Mouse (Mus musculus): Measurements from ENCODE around the gene Tmem98.

Gene Tmem98

GRCm38 (mm10) chr11:80809993-80810821, at the start of gene Tmem98:
Gene Tmem98 (plus strand): TSS chr11:80810175.
- DNase-seq (ENCODE audit: low spot score), result no peak

DNA sequence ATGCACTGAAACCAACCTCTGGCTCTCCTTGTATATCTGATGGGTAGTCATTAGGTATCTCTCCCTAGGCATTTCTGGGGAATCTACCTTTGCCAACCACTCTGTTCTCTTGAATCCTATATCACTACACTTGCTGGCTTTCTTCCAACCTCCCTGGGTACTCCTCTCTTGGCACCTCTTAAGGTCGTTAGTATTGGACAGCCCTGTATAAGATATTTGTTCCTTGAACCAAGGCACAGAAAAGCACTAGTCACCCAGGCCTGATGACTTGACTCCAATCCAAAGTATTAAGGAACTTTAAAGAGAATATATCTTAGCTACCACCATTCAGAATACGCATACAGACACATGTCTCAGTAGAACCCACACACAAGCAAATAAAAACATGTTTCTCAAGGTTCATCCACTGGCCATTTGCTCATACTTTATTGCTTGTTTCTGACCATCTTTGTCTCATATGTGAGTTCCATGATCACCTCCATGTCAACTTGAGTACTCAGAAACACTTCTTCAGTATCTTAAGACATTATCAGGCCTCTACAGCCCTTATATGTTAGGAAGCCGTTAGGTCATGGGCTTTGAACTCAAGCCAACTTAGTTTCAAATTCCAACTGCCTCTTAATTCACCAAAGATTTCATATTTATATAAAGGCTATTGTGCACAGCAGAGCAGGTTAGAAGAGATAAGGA, 48.5 kb upstream of the Tmem98 start:
- DNase-seq (ENCODE audit: low spot score), result no peak

DNA sequence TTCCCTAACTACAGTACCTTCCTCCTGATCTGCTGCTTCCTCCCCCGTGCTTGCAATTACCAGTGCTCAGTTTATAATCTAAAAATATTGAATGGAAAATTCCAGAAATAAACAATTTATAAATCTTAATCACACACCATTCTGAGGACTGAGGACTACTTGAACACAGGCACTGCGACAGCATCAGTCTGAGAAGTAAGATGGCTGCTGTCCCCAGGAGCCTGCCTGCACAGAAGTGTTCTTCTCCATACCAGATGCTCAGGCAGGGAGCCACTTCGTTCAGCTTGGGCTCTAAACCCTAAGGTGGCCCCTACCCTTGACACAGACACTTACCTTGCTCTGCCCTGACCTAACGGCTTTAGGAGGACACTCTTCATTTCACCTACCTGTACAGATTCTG, 47.9 kb upstream of the Tmem98 start:
- DNase-seq (ENCODE audit: low spot score), result no peak

DNA sequence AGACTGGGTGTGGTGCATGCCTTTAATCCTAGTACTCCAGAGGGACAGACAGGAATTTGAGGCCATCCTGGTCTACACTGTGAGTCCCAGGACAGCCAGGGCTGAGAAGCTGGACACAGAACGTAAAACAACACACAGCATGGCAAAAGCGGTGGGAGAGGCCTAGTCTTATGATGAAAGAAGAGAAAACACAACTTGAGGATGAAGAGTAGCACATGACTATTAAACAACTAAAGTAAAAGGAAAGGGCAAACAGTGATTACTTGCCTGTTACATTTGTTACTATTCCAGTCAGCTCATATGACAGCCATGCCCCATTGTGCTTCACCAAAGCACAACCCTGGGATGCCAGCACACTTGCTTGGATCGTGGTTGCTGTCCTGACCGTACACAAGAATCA, 43.9 kb upstream of the Tmem98 start:
- DNase-seq (ENCODE audit: low spot score), result no peak

GRCm38 (mm10) chr11:80766472-80767319, 43.3 kb upstream of the Tmem98 start:
- no peak for DNase-seq (ENCODE audit: low spot score)

DNA sequence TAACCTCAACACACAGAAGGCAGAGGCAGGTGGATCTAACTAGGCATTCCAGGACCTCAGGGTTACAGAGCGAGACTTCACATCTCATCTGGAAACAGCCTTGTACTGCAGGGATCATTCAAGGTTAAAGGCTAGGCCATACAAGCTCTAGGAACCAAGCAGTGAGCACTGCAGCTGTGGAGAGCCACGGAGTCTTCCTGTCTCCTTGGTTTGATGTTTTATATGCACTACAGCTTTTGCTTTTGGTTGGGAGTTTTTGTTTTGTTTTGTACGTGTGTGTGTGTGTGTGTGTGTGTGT, 42.7 kb upstream of the Tmem98 start:
- DNase-seq (ENCODE audit: low spot score), result no peak

GRCm38 (mm10) chr11:80771186-80771585, 38.8 kb upstream of the Tmem98 start:
- DNase-seq (ENCODE audit: low spot score), result no peak

DNA sequence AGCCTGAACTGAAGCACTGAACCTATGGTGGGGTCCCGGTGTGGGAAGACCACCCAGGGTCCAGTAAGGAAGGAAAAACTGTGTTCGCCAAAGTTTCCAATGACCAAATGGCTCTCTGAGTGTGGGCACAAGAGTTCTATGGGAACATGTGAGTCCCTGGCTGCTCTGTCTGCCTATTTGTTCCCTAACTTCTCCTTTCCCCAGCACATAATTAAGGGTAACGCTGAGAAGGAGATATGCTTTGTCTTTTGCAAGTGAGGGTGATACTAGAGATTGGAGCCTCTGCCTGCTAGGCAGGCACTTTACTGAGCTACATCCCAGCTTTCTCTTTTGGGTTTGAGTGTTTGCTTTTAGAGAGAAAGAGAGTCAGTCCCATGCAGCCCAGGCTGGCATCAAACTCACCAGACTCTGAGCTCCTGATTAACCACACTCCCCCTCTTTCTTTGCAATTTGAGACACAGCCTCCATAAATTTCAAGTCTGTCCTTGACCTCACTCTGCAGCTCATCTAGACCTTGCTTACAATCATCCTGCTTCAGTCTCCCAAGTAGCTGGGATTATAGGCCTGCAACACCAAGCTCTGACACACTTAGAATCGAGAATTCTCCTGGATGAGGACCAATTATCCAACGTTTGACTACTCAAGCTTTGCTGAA, 38.3 kb upstream of the Tmem98 start:
- no peak for DNase-seq (ENCODE audit: low spot score)

DNA sequence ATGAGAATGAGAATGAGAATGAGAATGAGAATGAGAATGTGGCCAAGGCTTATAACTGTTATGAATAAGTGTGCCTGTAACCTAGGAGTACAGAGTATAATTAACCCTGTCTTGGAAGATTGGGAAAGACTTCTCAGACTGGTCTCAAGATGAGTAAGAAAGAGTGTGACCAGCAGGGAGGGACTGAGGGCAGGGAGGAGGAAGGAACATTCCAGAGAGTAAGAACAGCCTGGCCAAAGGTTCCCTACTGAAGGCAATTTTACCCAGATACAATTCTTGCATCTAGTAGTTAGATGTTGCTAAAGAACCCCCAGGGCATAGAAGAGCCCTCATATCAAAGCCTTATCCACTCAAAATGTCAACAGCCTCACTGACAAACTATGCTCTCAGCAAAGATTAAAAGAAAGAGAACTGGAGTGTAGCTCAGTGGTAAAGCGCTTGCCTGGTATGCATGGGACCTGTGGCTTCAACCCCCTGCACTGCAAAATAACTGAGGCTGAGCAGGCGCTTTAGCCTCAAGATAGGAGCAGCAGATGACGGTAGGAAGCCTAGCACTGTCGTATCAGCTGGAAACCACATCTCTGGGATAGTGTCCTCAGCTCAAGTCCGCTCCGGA, 37.3 kb upstream of the Tmem98 start:
- DNase-seq (ENCODE audit: low spot score), result no peak

GRCm38 (mm10) chr11:80775535-80775934, 34.4 kb upstream of the Tmem98 start:
- DNase-seq (ENCODE audit: low spot score), result no peak

GRCm38 (mm10) chr11:80777708-80778107, 32.3 kb upstream of the Tmem98 start:
- DNase-seq (ENCODE audit: low spot score), result no peak

DNA sequence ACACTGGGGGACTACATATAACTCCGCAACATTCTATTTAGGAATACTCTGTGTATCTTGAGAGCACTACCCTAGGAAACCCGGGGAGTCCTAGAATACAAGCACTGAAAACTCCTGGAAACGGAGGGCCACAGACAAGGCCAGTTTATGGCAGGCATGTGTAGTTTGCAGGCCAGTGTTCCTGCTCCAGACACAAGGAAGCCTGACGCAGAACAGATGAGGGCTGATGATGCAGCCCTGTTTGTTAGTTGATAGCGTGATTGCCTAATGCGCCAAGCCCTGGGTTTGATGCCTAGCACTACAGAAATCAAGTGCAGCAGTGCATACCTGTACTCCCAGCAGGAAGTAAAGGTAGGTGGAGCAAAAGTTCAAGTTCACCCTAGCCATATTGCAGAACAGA, 31.8 kb upstream of the Tmem98 start:
- no peak for DNase-seq (ENCODE audit: low spot score)

GRCm38 (mm10) chr11:80778916-80779526, 31.0 kb upstream of the Tmem98 start:
- no peak for DNase-seq (ENCODE audit: low spot score)

GRCm38 (mm10) chr11:80779527-80780344, 30.2 kb upstream of the Tmem98 start, which contains the start of gene Myo1d:
Gene Myo1d (minus strand): TSS chr11:80780025.
- DNase-seq (ENCODE audit: low spot score), result no peak

DNA sequence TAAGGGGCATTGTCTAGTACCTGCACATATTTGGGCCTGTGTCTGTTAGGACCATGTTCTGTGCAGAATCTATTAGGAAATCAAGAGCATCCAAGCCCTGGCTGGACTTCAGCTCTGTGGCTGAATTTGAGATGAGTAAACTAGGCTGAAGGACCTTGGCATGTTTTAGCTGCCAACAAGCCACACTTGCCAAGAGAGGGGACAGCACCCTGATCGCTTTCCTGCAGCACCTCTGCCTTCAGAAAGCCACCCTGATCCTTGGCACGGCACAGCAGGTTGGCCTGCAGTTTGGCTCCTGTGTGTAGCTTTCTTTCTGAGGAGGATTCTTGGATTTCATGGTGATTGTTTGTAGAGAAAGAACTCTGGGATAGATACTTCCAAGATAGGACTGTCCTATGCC, 28.4 kb upstream of the Tmem98 start:
- DNase-seq (ENCODE audit: low spot score), result no peak

DNA sequence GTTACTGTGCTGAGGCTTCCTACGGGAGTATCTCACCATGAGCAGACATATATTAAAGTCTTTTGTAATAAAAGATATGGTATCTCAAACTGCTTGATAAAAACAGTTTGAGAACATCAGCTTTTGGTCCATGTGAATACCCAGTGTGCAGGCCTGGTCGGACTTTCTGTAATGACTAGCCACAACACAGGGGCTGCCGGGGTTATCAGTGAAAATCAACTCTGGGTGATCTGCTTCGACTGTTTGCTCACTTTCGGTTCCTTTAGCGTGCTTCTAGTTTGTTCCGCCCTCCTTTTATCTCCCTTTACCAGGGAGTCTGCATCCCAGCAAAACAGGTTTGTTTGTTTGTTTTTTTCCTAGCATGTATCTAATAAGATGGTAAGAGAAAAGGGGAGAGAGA, 26.5 kb upstream of the Tmem98 start:
- DNase-seq (ENCODE audit: low spot score), result no peak

- DNase-seq (ENCODE audit: low spot score), result no peak
Observed at GRCm38 (mm10) chr11:80784294-80784743, 25.7 kb upstream of the Tmem98 start.

GRCm38 (mm10) chr11:80785672-80786071, 24.3 kb upstream of the Tmem98 start:
- DNase-seq (ENCODE audit: low spot score), result no peak

DNA sequence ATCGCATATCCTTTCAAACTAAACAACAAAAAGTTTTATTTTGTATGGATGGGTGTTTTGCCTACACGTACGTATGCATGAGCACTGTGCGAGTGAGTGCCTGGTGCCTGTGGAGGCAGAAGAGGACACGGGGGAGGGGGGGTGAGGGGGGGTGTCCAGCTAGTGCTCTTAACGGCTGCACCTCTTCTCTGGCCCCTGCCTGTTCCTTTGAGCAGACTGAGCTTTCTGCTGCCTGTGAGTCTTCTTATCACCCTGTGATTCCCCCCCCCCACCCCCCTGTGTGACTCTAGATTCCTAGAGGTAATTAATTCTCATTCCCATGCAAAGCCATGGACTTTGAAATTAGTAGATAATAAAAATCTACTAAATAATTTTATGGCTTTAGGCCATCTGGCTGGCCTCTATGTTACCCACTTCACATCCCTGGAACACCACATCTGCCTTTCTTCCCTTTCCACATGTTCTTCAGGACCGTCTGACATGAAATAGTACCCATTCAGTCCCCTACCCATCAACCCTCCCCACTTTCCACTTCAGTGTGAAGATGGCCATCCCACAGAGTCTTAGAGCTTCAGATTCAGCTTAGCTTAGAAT, 20.2 kb upstream of the Tmem98 start:
- DNase-seq (ENCODE audit: low spot score), result no peak

DNA sequence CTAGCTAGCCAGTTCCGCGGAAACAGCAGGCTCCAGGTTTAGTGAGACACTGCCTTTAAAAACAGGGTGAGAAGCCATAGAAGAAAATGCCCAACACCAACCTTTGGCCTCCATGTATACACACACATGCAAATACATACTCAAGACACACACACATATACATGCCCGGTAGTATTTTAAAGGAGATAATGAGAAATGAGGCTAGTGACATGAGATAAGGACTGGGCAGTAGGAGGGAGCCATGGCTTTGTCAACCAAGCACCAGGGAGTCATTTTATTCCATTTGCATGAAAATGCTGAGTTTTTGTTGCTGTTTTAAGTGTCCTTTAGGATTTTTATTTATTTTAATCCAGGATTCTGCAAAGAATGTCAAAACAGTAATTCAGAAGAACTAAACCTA, 19.6 kb upstream of the Tmem98 start:
- DNase-seq (ENCODE audit: low spot score), result no peak

Data from MN1 (cell line).